Mouse (Mus musculus) cerebellum, postnatal 36 days (tissue): ENCODE data around the gene Gjb3.

ENCODE experiments used
- DNase-seq, 2 experiments: peaks; one replicate each; pipeline ENCODE4 v3.0.0; 2021 to 2022; ENCODE audit warnings: mixed read lengths in 2 of 2

The Gjb3 gene

GRCm38 (mm10) chr4:127278451-127279001 lies 52.1 kb downstream of the Gjb3 start:
- no peak for DNase-seq
